Mouse (Mus musculus) cerebellum, adult 2 months (tissue): ENCODE results near the gene Myoz1.

Experiments used
- CTCF ChIP-seq: fragments of 200-500 bp; IDR thresholded peaks from 2 replicates; pipeline ENCODE4 v1.5.1; 2011; ENCODE audit warnings: low read depth, mild to moderate bottlenecking, control low read depth, low read length, moderate library complexity, borderline replicate concordance; ENCODE audit not compliant: insufficient read depth
- POLR2A ChIP-seq: fragments of 200-500 bp; IDR thresholded peaks from 2 replicates; pipeline ENCODE4 v1.6.1; 2011; ENCODE audit warnings: low read length, control low read depth, borderline replicate concordance; ENCODE audit not compliant: insufficient read depth

DNA sequence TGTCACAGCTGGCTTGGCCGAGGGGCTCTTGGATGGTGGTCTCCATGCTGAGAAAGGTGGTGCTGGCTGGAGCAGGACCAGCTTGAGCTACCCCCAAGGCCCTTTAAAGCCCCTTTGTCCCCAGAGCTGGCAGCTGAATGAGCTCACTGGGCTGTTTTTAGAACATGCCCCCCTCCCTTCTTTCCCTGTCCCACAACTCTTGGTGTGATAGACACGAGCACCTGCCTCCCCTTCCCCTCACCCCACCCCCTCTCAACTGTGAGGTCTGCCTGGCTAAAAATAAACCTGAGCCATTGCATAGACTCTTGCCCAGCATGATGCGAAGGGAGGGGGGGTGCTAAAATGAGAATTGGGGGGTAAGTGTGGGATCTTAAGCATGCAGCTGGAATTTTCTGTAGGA is 8.1 kb upstream of the Myoz1 start:
- no peak for TF ChIP-seq POLR2A
- TF ChIP-seq CTCF, result no peak
